Mouse (Mus musculus): ENCODE results near the gene Naglu.

DNA sequence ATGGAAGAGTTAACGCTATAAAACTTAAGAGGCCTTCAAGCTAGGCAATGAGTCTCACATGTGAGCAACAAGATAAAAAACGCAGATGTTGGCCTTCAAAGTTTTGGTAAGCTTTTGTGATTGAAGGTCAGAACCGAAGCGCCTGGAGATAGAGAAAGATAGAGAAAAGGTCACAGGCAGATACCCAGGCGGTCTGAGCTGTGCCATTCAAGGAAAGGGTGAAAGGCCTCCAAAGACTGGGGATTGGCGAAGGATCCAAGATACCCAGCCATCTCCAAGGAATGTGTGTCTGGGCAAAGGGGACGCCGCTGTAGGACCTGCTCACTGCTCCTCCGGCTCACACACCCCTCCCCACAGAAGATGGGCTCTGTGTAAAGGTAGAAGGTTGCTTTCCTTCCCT is 4.8 kb upstream of the Naglu start:
- no peak for TF ChIP-seq CTCF (IDR thresholded peaks at IDR 0.05)
- TF ChIP-seq EP300 (IDR thresholded peaks at IDR 0.05): no peak

Data from lung, postnatal 0 days (tissue).